Mouse (Mus musculus) heart, embryonic 12.5 days (tissue): ENCODE data around the gene Pald1. TPM values are rescaled to one million over a fixed set of nuclear protein-coding genes. Genes with fewer than 3 reads are reported as not detected.

Experiments used
- ATAC-seq: fragments of 200-750 bp; cut with Nextera tagmentation; 2 replicates; pipeline ENCODE4 v1.8.0; 2017; ENCODE audit warnings: moderate TSS enrichment, moderate library complexity; ENCODE audit not compliant: insufficient number of reproducible peaks, low FRiP score
- H3K27ac ChIP-seq: fragments of 300-500 bp; sonication (generic); 2 replicates; pipeline ENCODE4 v1.5.1; 2016; ENCODE audit warnings: mild to moderate bottlenecking, moderate library complexity; ENCODE audit not compliant: poor library complexity, severe bottlenecking
- H3K27me3 ChIP-seq: fragments of 300-500 bp; sonication (generic); replicated peaks from 2 replicates; pipeline ENCODE4 v1.6.1; 2016; ENCODE audit warnings: mild to moderate bottlenecking, moderate library complexity
- H3K36me3 ChIP-seq: fragments of 300-500 bp; sonication (generic); 2 replicates; pipeline ENCODE4 v1.6.1; 2016; ENCODE audit warnings: mild to moderate bottlenecking, moderate library complexity
- H3K4me1 ChIP-seq: fragments of 300-500 bp; sonication (generic); replicated peaks from 2 replicates; pipeline ENCODE4 v1.6.1; 2016; ENCODE audit warnings: mild to moderate bottlenecking
- H3K4me2 ChIP-seq: fragments of 300-500 bp; sonication (generic); 2 replicates; pipeline ENCODE4 v1.6.1; 2016; ENCODE audit warnings: mild to moderate bottlenecking, moderate library complexity
- H3K4me3 ChIP-seq: fragments of 300-500 bp; sonication (generic); 2 replicates; pipeline ENCODE4 v1.5.1; 2016; ENCODE audit warnings: mild to moderate bottlenecking
- H3K9ac ChIP-seq: fragments of 300-500 bp; sonication (generic); 2 replicates; pipeline ENCODE4 v1.6.1; 2016; ENCODE audit warnings: mild to moderate bottlenecking, moderate library complexity
- H3K9me3 ChIP-seq: fragments of 300-500 bp; sonication (generic); replicated peaks from 2 replicates; pipeline ENCODE4 v1.6.1; 2016; ENCODE audit warnings: mild to moderate bottlenecking, moderate library complexity
- WGBS: fragments of 180-500 bp; shearing (Covaris S2); methylation state at CpG from one replicate; pipeline ENCODE4 v1.1.7; 2016; 5-methylcytosine and 5-hydroxymethylcytosine counted together
- polyA plus RNA-seq: library from polyadenylated mRNA; unstranded; fragments of >200 nt; fragmentation: Nextera tagmentation; extraction: Ambion mirVana; gene quantifications from 2 replicates; pipeline ENCODE4 v1.2.1, GENCODE M21; 2016

Gene Pald1
- polyA plus RNA-seq, 1 experiment from 2014 or later: 33.9 TPM

GRCm38 (mm10) chr10:61383715-61384047, 351 bp upstream of the Pald1 start:
- peak; percentile 2; the same call in 1 of the 2 replicates for ATAC-seq

GRCm38 (mm10) chr10:61382281-61382731, 1.0 kb downstream of the Pald1 start:
- H3K27ac ChIP-seq: peak overlapping the region; percentile 91
- no peaks in the 10 kb centered on the region for H3K27me3 ChIP-seq
- H3K4me2 ChIP-seq: peak overlapping the region; percentile 94
- 0 out of 2 replicates have a peak, but pooled peaks cover 6% of the 10 kb centered on the region for H3K36me3 ChIP-seq
- under 1% methylated on average over 8 of the region's 8 CpGs for WGBS
- H3K9ac ChIP-seq: peak overlapping the region; percentile 85
- H3K4me1 ChIP-seq: peaks cover 83% of the 10 kb centered on the region
- H3K4me3 ChIP-seq: peak overlapping the region; percentile 69
- no peaks in the 10 kb centered on the region for H3K9me3 ChIP-seq
- no peak for ATAC-seq

More at GRCm38 (mm10) chr10:61383715-61384047, 351 bp upstream of the Pald1 start:
- no peaks in the 10 kb centered on the region for H3K27me3 ChIP-seq
- peak overlapping the region; percentile 94 for H3K4me2 ChIP-seq
- H3K4me1 ChIP-seq: peaks cover 75% of the 10 kb centered on the region
- H3K9me3 ChIP-seq: no peaks in the 10 kb centered on the region
- H3K36me3 ChIP-seq: no peaks in the 10 kb centered on the region
- 5% methylated on average over 11 of the region's 11 CpGs for WGBS
- peak overlapping the region; percentile 69 for H3K4me3 ChIP-seq
- H3K27ac ChIP-seq: peak overlapping the region; percentile 91
- H3K9ac ChIP-seq: peak overlapping the region; percentile 85

- no peaks in the 10 kb centered on the region for H3K9me3 ChIP-seq
- no peak for ATAC-seq
- 11% methylated on average over 8 of the region's 8 CpGs for WGBS
- peak overlapping the region; percentile 91 for H3K27ac ChIP-seq
- peak overlapping the region; percentile 94 for H3K4me2 ChIP-seq
- 0 out of 2 replicates have a peak, but pooled peaks cover 9% of the 10 kb centered on the region for H3K36me3 ChIP-seq
- H3K9ac ChIP-seq: peak overlapping the region; percentile 85
- peak overlapping the region; percentile 69 for H3K4me3 ChIP-seq
- H3K4me1 ChIP-seq: peaks cover 85% of the 10 kb centered on the region
- H3K27me3 ChIP-seq: no peaks in the 10 kb centered on the region
These were observed 1.5 kb downstream of the Pald1 start for GRCm38 (mm10) chr10:61381823-61382222.

GRCm38 (mm10) chr10:61380186-61380585, 3.1 kb downstream of the Pald1 start:
- H3K27ac ChIP-seq: peak overlapping the region; percentile 91
- WGBS: 1% methylated on average over 9 of the region's 9 CpGs
- no peaks in the 10 kb centered on the region for H3K27me3 ChIP-seq
- H3K4me3 ChIP-seq: peak overlapping the region; percentile 69
- 0 out of 2 replicates have a peak, but pooled peaks cover 9% of the 10 kb centered on the region for H3K36me3 ChIP-seq
- peak overlapping the region; percentile 44; the same call in 1 of the 2 replicates for H3K9ac ChIP-seq
- peak overlapping the region; percentile 94 for H3K4me2 ChIP-seq
- ATAC-seq: peak; percentile 20; the same call in 1 of the 2 replicates
- peaks cover 84% of the 10 kb centered on the region for H3K4me1 ChIP-seq
- no peaks in the 10 kb centered on the region for H3K9me3 ChIP-seq

- ATAC-seq: no peak
- peak overlapping the region; percentile 69 for H3K4me3 ChIP-seq
- peak overlapping the region; percentile 91 for H3K27ac ChIP-seq
- H3K9me3 ChIP-seq: no peaks in the 10 kb centered on the region
- H3K9ac ChIP-seq: peak overlapping the region; percentile 44; the same call in 1 of the 2 replicates
- H3K36me3 ChIP-seq: 0 out of 2 replicates have a peak, but pooled peaks cover 9% of the 10 kb centered on the region
- WGBS: 80% methylated on average over 13 of the region's 13 CpGs
- H3K4me2 ChIP-seq: peak overlapping the region; percentile 94
- H3K4me1 ChIP-seq: peaks cover 84% of the 10 kb centered on the region
- no peaks in the 10 kb centered on the region for H3K27me3 ChIP-seq
These were observed 3.8 kb downstream of the Pald1 start for GRCm38 (mm10) chr10:61379340-61380040.

GRCm38 (mm10) chr10:61378698-61379097, 4.6 kb downstream of the Pald1 start:
- ATAC-seq: no peak
- Histone ChIP-seq H3K27me3 (no peaks in the 10 kb centered on the region), H3K4me2 (no peak overlapping the region), H3K9me3 (no peaks in the 10 kb centered on the region), H3K27ac (no peak overlapping the region; the same call in 1 of the 2 replicates), H3K4me1 (peaks cover 84% of the 10 kb centered on the region), H3K9ac (no peak overlapping the region), H3K4me3 (no peak overlapping the region), H3K36me3 (0 out of 2 replicates have a peak, but pooled peaks cover 9% of the 10 kb centered on the region)
- 68% methylated on average over 5 of the region's 5 CpGs for WGBS

GRCm38 (mm10) chr10:61378050-61378449, 5.3 kb downstream of the Pald1 start:
- no peak for ATAC-seq
- Histone ChIP-seq H3K9ac (no peak overlapping the region), H3K4me3 (no peak overlapping the region), H3K4me2 (no peak overlapping the region), H3K9me3 (no peaks in the 10 kb centered on the region), H3K4me1 (peaks cover 85% of the 10 kb centered on the region), H3K27ac (no peak overlapping the region), H3K36me3 (0 out of 2 replicates have a peak, but pooled peaks cover 9% of the 10 kb centered on the region), H3K27me3 (no peaks in the 10 kb centered on the region)
- WGBS: 89% methylated on average over 5 of the region's 5 CpGs

GRCm38 (mm10) chr10:61374771-61375481, 8.4 kb downstream of the Pald1 start:
- Histone ChIP-seq H3K4me3 (no peak overlapping the region), H3K27me3 (no peaks in the 10 kb centered on the region), H3K27ac (peak overlapping the region; percentile 0), H3K9ac (0 out of 2 replicates have a peak overlapping the region, but pooled peaks have one; percentile 18), H3K4me1 (peaks cover 89% of the 10 kb centered on the region), H3K9me3 (no peaks in the 10 kb centered on the region), H3K4me2 (0 out of 2 replicates have a peak overlapping the region, but pooled peaks have one; percentile 0), H3K36me3 (0 out of 2 replicates have a peak, but pooled peaks cover 9% of the 10 kb centered on the region)
- WGBS: 70% methylated on average over 6 of the region's 6 CpGs
- ATAC-seq: no peak

GRCm38 (mm10) chr10:61374076-61374475, 9.3 kb downstream of the Pald1 start:
- Histone ChIP-seq H3K4me1 (peaks cover 87% of the 10 kb centered on the region), H3K4me2 (peak overlapping the region; percentile 0; the same call in 1 of the 2 replicates), H3K27ac (peak overlapping the region; percentile 0), H3K36me3 (0 out of 2 replicates have a peak, but pooled peaks cover 9% of the 10 kb centered on the region), H3K9me3 (no peaks in the 10 kb centered on the region), H3K4me3 (no peak overlapping the region), H3K9ac (no peak overlapping the region), H3K27me3 (no peaks in the 10 kb centered on the region)
- WGBS: 30% methylated on average over 4 of the region's 4 CpGs
- peak; percentile 40; the same call in 1 of the 2 replicates for ATAC-seq

GRCm38 (mm10) chr10:61372585-61372923, 10.8 kb downstream of the Pald1 start:
- H3K9me3 ChIP-seq: no peaks in the 10 kb centered on the region
- no peak overlapping the region for H3K9ac ChIP-seq
- WGBS: 55% methylated on average over 4 of the region's 4 CpGs
- ATAC-seq: no peak
- H3K4me3 ChIP-seq: no peak overlapping the region
- H3K36me3 ChIP-seq: 0 out of 2 replicates have a peak, but pooled peaks cover 5% of the 10 kb centered on the region
- H3K4me1 ChIP-seq: peaks cover 74% of the 10 kb centered on the region
- H3K4me2 ChIP-seq: no peak overlapping the region
- H3K27me3 ChIP-seq: no peaks in the 10 kb centered on the region
- no peak overlapping the region for H3K27ac ChIP-seq
